30 mouse cellular contexts compared by ENCODE assay signal in genomic region chr5:135162821-135163220, GRCm38 (mm10). TPM values are rescaled to one million over a fixed set of nuclear protein-coding genes. Genes with fewer than 3 reads are reported as not detected.
DNase-seq lines count a peak whose midpoint lies in the region; ATAC-seq and TF ChIP-seq lines count a peak whose summit lies in the region.
"Had no signal": no experiment of that assay in that cellular context is flagged by ENCODE, and none has a peak within 500 bp of the region (broad histone marks: within the 10 kb centered on the region; RNA-seq: fewer than 3 reads in every experiment).

No protein-coding gene starts in this region.

- 42% methylated on average over 6 of the region's 6 CpGs for WGBS in kidney, adult 2 months
- WGBS in kidney, embryonic 16.5 days = 67% methylated on average over 6 of the region's 6 CpGs

- no peak overlapping the region for H3K4me2 ChIP-seq in kidney, embryonic 16.5 days (replicated peaks; ENCODE audit: low read depth, low read length)
- H3K4me2 ChIP-seq: embryonic facial prominence, embryonic 12.5 days; forebrain, embryonic 15.5 days; heart, embryonic 11.5 days; hindbrain, embryonic 13.5 days; limb, embryonic 12.5 days; liver, embryonic 15.5 days; lung, embryonic 14.5 days; midbrain, embryonic 11.5 days; neural tube, embryonic 13.5 days had no signal

- no peaks in the 10 kb centered on the region for H3K27me3 ChIP-seq in kidney, adult 2 months (replicated peaks; ENCODE audit: control insufficient read depth, insufficient read depth, low read length)
- no peaks in the 10 kb centered on the region for H3K27me3 ChIP-seq in kidney, embryonic 16.5 days (ENCODE audit: insufficient read depth, low read length)
- H3K27me3 ChIP-seq: embryonic facial prominence, embryonic 12.5 days; forebrain, embryonic 15.5 days; hindbrain, embryonic 13.5 days; limb, embryonic 12.5 days; liver, embryonic 15.5 days; neural tube, embryonic 13.5 days had no signal

- peak; percentile 85 for ATAC-seq in kidney, embryonic 16.5 days (ENCODE audit: low FRiP score, low TSS enrichment)
- ATAC-seq: forebrain, embryonic 15.5 days had no signal

- no peak overlapping the region for H3K9ac ChIP-seq in kidney, embryonic 16.5 days (replicated peaks; ENCODE audit: low read length)
- H3K9ac ChIP-seq: embryonic facial prominence, embryonic 12.5 days; forebrain, embryonic 15.5 days; hindbrain, embryonic 13.5 days; limb, embryonic 12.5 days; liver, embryonic 15.5 days; lung, embryonic 14.5 days; neural tube, embryonic 13.5 days had no signal

- H3K9me3 ChIP-seq in kidney, embryonic 16.5 days (ENCODE audit: low read length) = no peaks in the 10 kb centered on the region
- H3K9me3 ChIP-seq: embryonic facial prominence, embryonic 12.5 days; forebrain, embryonic 10.5 days; forebrain, embryonic 15.5 days; hindbrain, embryonic 13.5 days; limb, embryonic 12.5 days; liver, embryonic 15.5 days; neural tube, embryonic 13.5 days had no signal

- no peak overlapping the region for H3K4me3 ChIP-seq in kidney, adult 2 months (ENCODE audit: insufficient read depth, low read depth, low read length)
- H3K4me3 ChIP-seq in kidney, embryonic 16.5 days (ENCODE audit: low read length) = no peak overlapping the region
- H3K4me3 ChIP-seq: embryonic facial prominence, embryonic 12.5 days; forebrain, embryonic 10.5 days; forebrain, embryonic 15.5 days; hindbrain, embryonic 13.5 days; left cerebral cortex, adult 2 months; limb, embryonic 12.5 days; liver, embryonic 15.5 days; neural tube, embryonic 13.5 days had no signal

- no peak for TF ChIP-seq CTCF in kidney, adult 2 months (conservative IDR thresholded peaks at IDR 0.05; ENCODE audit: insufficient read depth, insufficient read length, low read depth, low read length)

- no peak for TF ChIP-seq POLR2A in kidney, adult 2 months (IDR thresholded peaks at IDR 0.05; ENCODE audit: low read depth, low read length)

- H3K27ac ChIP-seq in kidney, adult 2 months (ENCODE audit: insufficient read depth, low read depth, low read length) = peak overlapping the region; percentile 53
- H3K27ac ChIP-seq in kidney, embryonic 16.5 days (ENCODE audit: low read length) = peak overlapping the region; percentile 91
- H3K27ac ChIP-seq: embryonic facial prominence, embryonic 12.5 days; forebrain, embryonic 10.5 days; forebrain, embryonic 15.5 days; hindbrain, embryonic 13.5 days; left cerebral cortex, adult 2 months; limb, embryonic 12.5 days; liver, embryonic 15.5 days; neural tube, embryonic 13.5 days; stomach, postnatal 0 days had no signal

- no peaks in the 10 kb centered on the region; the same call in 1 of the 2 replicates for H3K36me3 ChIP-seq in kidney, adult 2 months (ENCODE audit: control insufficient read depth, insufficient read depth, low read length)
- H3K36me3 ChIP-seq in kidney, embryonic 16.5 days (ENCODE audit: insufficient read depth, low read length) = peaks cover 38% of the 10 kb centered on the region

- peaks cover 17% of the 10 kb centered on the region; the same call in 1 of the 2 replicates for H3K4me1 ChIP-seq in kidney, adult 2 months (ENCODE audit: control insufficient read depth, insufficient read depth, low read length)
- peaks cover 16% of the 10 kb centered on the region for H3K4me1 ChIP-seq in kidney, embryonic 16.5 days (ENCODE audit: insufficient read depth, low read length)
- H3K4me1 ChIP-seq: embryonic facial prominence, embryonic 12.5 days; forebrain, embryonic 15.5 days; limb, embryonic 12.5 days had no signal

- peak; percentile 71 for DNase-seq in kidney, adult 11 months
- DNase-seq in kidney, adult 2 months = peak; percentile 68
- DNase-seq in kidney, postnatal 36 days = peak; percentile 34 to 59
- no peak for DNase-seq in lung, postnatal 4 days
- no peak for DNase-seq in adipocyte (ENCODE audit: low spot score)
- DNase-seq in cerebellum, postnatal 4 days (ENCODE audit: low spot score in 2 of 2) = no peak
- DNase-seq: adrenal gland, adult 2 months; cerebellum, adult 2 months; cerebellum, postnatal 25 days; embryo, embryonic 11 days; gastrocnemius, postnatal 25 days; heart, adult 18-20 months; heart, postnatal 4 days; lung, embryonic 14.5 days; lung, postnatal 14 days; right cerebral cortex, postnatal 4 days; thymus, adult 18-20 months; thymus, postnatal 36 days had no signal

RNA-seq across cellular contexts. Expression of gene Bcl7b, which starts 5.3 kb away (rescaled TPM):
- polyA plus RNA-seq in kidney, adult 2 months (2012; rRNA removed) = 36.7 and 47.9 TPM in 2 replicates
- 57.6 and 58.2 TPM in 2 replicates for polyA plus RNA-seq in kidney, embryonic 16.5 days (2015; fragmentation: Nextera tagmentation; extraction: Ambion mirVana)

RNA-seq across cellular contexts. Expression of gene Tbl2, which starts 13.4 kb away (rescaled TPM):
- polyA plus RNA-seq in kidney, adult 2 months (2012; rRNA removed) = 10.1 and 10.2 TPM in 2 replicates
- polyA plus RNA-seq in kidney, embryonic 16.5 days (2015; fragmentation: Nextera tagmentation; extraction: Ambion mirVana) = 26.3 and 27.0 TPM in 2 replicates

RNA-seq across cellular contexts. Expression of gene Baz1b, which starts 24.2 kb away (rescaled TPM):
- 16.5 and 18.7 TPM in 2 replicates for polyA plus RNA-seq in kidney, adult 2 months (2012; rRNA removed)
- 33.4 and 35.1 TPM in 2 replicates for polyA plus RNA-seq in kidney, embryonic 16.5 days (2015; fragmentation: Nextera tagmentation; extraction: Ambion mirVana)

Comparison
In these comparisons a context has a peak if more than half of its experiments do, and no peak if none do; other contexts are left out.
1. DNase-seq: peak in kidney, adult 11 months (single experiment), kidney, adult 2 months (single experiment) and kidney, postnatal 36 days (2 of 2); none in lung, postnatal 4 days (0 of 2), adipocyte (single experiment) and cerebellum, postnatal 4 days (0 of 2).